Mouse (Mus musculus): Measurements from ENCODE around the gene Caps2. TPM values are rescaled to one million over a fixed set of nuclear protein-coding genes. Genes with fewer than 3 reads are reported as not detected.

Gene Caps2
- 0.50 TPM for polyA plus RNA-seq (2015; fragmentation: Illumina TruSeq; extraction: RNeasy Lipid Tissue Mini Kit (QIAGEN cat#74804); ENCODE audit: insufficient read depth, low read depth, low replicate concordance)

DNA sequence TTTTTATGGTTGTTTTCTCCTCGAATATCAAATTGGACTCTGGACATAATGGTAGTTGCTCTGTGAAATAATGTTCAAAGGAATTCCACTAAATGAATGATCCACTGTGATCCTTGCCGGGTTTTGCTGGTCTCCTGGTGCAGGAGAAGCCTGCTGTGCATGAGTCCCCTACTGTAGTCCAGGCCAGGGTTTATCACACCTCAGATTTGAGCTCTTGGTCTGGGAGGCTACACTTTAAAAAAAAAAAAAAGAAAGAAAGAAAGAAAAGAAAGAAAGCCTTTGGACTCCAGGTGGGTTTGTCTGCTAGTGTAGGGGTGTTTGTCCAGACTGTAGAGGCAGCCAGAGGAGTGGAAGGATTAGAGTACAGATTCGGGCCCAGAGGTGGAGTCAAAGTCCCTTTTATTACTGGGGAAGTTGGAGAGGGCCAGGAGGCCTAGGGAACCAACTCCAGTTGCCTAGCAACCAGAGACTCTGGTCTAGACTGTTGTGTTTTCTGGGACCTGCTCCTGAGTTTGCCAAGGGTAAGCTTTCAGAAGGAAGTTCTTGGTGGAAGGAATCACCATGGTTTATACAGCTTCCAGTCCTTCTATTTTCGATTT is at the start of gene Caps2:
Gene Caps2 (plus strand): TSS at position 454 of the 599 bp plus-strand sequence.

DNA sequence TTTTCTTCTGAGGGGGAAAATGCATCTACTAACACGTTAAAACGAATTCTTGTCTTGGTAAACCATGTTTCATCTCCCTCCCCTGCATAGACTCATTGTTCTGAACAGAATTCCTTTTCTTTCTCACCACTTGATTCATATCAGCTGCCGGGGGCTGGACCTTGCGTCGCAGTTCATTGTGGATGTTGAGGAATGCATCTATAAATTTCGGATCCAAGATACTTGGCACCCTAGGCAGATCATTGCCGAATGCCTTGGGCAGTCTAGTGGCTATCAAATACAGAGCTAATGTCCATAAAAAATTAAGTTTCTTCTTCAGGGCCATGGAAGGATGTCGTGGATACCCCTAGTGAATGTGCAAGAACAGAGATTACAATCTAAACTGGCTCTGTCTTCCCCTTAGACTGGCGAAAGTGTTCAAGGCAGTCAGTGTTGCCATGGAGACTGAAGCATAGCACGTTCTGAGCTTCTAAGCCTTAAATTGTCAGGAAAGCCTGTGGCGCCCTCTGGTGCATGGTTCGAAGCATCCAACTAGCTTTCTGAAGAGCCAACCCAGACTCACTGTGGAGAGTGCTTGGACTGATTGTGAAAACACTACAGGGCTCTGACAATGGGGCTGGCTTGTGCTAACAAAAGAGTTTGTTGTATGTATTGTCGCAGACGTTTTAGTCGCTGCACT is 3.4 kb upstream of the Caps2 start, which contains the start of gene Glipr1l3:
Gene Glipr1l3 (minus strand): TSS at position 446 of the 679 bp plus-strand sequence.

Other genes starting within 250 kb of the Caps2 start
- gene Krr1, start 191.0 kb upstream of the Caps2 start, polyA plus RNA-seq (2015; fragmentation: Illumina TruSeq; extraction: RNeasy Lipid Tissue Mini Kit (QIAGEN cat#74804); ENCODE audit: insufficient read depth, low read depth, low replicate concordance) = 3.2 TPM
- 2.6 TPM for gene Glipr1, start 161.0 kb upstream of the Caps2 start, polyA plus RNA-seq (2015; fragmentation: Illumina TruSeq; extraction: RNeasy Lipid Tissue Mini Kit (QIAGEN cat#74804); ENCODE audit: insufficient read depth, low read depth, low replicate concordance)
- gene Glipr1l1, start 103.4 kb upstream of the Caps2 start, polyA plus RNA-seq (2015; fragmentation: Illumina TruSeq; extraction: RNeasy Lipid Tissue Mini Kit (QIAGEN cat#74804); ENCODE audit: insufficient read depth, low read depth, low replicate concordance) = not detected
- gene Glipr1l2, start 80.3 kb upstream of the Caps2 start, polyA plus RNA-seq (2015; fragmentation: Illumina TruSeq; extraction: RNeasy Lipid Tissue Mini Kit (QIAGEN cat#74804); ENCODE audit: insufficient read depth, low read depth, low replicate concordance) = not detected
- not detected for gene Glipr1l3, start 3.3 kb upstream of the Caps2 start, polyA plus RNA-seq (2015; fragmentation: Illumina TruSeq; extraction: RNeasy Lipid Tissue Mini Kit (QIAGEN cat#74804); ENCODE audit: insufficient read depth, low read depth, low replicate concordance)
- not detected for gene Kcnc2, start 107.5 kb downstream of the Caps2 start, polyA plus RNA-seq (2015; fragmentation: Illumina TruSeq; extraction: RNeasy Lipid Tissue Mini Kit (QIAGEN cat#74804); ENCODE audit: insufficient read depth, low read depth, low replicate concordance)